Mouse (Mus musculus) G1E (cell line): ENCODE data around the gene Gfpt1.

Experiments used
- CTCF ChIP-seq: IDR thresholded peaks from 2 replicates; pipeline ENCODE4 v1.5.1; 2012; ENCODE audit warnings: low read depth, low read length, inconsistent platforms, mixed read lengths
- GATA1 ChIP-seq: IDR thresholded peaks from 2 replicates; pipeline ENCODE4 v1.6.1; 2012; ENCODE audit warnings: borderline replicate concordance, low read length, inconsistent platforms, mixed read lengths
- GATA2 ChIP-seq: IDR thresholded peaks from 2 replicates; pipeline ENCODE4 v1.6.1; 2012; ENCODE audit warnings: low read depth, low read length, inconsistent platforms, borderline replicate concordance
- POLR2AphosphoS5 ChIP-seq: IDR thresholded peaks from 2 replicates; pipeline ENCODE4 v1.6.1; 2012; ENCODE audit warnings: low read depth, low read length, inconsistent platforms; ENCODE audit not compliant: insufficient replicate concordance
- TAL1 ChIP-seq: conservative IDR thresholded peaks from 2 replicates; pipeline ENCODE4 v1.6.1; 2012; ENCODE audit warnings: low read depth, low read length, inconsistent platforms, mixed read lengths

- TF ChIP-seq CTCF (no peak), POLR2AphosphoS5 (no peak), GATA1 (no peak), TAL1 (no peak), GATA2 (no peak)
Measured at GRCm38 (mm10) chr6:87008887-87009286, 33.8 kb upstream of the Gfpt1 start, which contains the start of gene Nfu1.
